Mouse (Mus musculus): ENCODE data around the gene Chchd1. TPM values are rescaled to one million over a fixed set of nuclear protein-coding genes. Genes with fewer than 3 reads are reported as not detected.

Gene Chchd1
- 159 and 218 TPM in 2 replicates for polyA plus RNA-seq (2015; fragmentation: Nextera tagmentation; extraction: Ambion mirVana)

GRCm38 (mm10) chr14:20702741-20703381 is at the start of gene Chchd1:
Gene Chchd1, plus strand, starts transcription at chr14:20703006.
- H3K27me3 ChIP-seq, result no peaks in the 10 kb centered on the region

DNA sequence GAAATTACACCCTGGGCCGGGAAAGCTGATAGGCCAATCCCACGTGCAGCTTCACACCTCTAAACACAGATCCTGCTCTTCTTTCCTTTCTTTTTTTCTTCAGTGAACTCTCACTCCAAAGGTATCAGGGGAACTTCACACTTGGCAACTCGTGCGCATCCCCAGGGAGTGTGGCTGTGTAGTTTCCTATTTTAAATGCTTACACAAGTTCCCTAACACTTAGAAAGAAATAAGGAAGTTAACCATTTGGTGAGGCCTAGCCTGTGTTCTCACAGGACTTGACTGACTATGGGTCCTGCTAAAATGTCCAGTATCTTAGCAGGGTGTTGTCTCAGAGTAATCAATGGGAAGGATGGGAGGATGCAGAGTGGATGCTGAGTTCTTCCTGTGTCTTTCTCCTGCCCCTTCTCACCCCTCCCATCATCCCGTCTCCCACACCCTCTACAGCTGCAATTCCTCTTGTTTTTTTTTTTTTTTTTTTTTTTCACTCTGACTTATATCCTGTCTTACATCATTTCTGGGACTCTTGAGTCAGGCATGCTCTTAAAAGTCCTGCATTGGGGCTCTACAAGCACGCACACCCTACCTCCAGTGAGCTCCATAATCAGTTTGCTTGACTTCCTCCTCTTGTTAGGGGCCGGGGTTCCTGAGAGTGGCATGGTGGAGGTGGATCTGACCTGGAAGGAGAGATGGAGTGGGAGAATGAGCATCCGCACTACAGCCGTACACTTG is 48.0 kb upstream of the Chchd1 start:
- no peak overlapping the region for H3K9ac ChIP-seq
- no peak overlapping the region for H3K4me2 ChIP-seq
- WGBS, result 58% methylated on average over 9 of the region's 9 CpGs
- ATAC-seq (replicated peaks; ENCODE audit: insufficient number of reproducible peaks, insufficient read depth, low FRiP score, low read depth), result no peak
- H3K27me3 ChIP-seq, result no peaks in the 10 kb centered on the region
- no peaks in the 10 kb centered on the region for H3K9me3 ChIP-seq (replicated peaks)
- peaks cover 25% of the 10 kb centered on the region for H3K4me1 ChIP-seq (replicated peaks)
- H3K4me3 ChIP-seq, result no peak overlapping the region
- H3K36me3 ChIP-seq, result no peaks in the 10 kb centered on the region
- peak overlapping the region; percentile 61; the same call in 1 of the 2 replicates for H3K27ac ChIP-seq

More at GRCm38 (mm10) chr14:20702741-20703381, at the start of gene Chchd1:
- under 1% methylated on average over 61 of the region's 61 CpGs for WGBS
- Histone ChIP-seq H3K27ac (peak within 1 kb of the TSS; percentile 90), H3K4me2 (peak within 1 kb of the TSS; percentile 70), H3K4me3 (peak within 1 kb of the TSS; percentile 65), H3K4me1 (replicated peaks) (peaks cover 42% of the 10 kb centered on the region), H3K36me3 (peaks cover 13% of the 10 kb centered on the region; the same call in 1 of the 2 replicates), H3K9ac (peak within 1 kb of the TSS; percentile 71), H3K9me3 (replicated peaks) (no peaks in the 10 kb centered on the region)
- peak; percentile 76 for ATAC-seq (replicated peaks; ENCODE audit: insufficient number of reproducible peaks, insufficient read depth, low FRiP score, low read depth)

- Histone ChIP-seq H3K9ac (no peak overlapping the region), H3K4me3 (peak overlapping the region; percentile 22), H3K36me3 (no peaks in the 10 kb centered on the region), H3K4me2 (peak overlapping the region; percentile 55), H3K4me1 (replicated peaks) (peaks cover 33% of the 10 kb centered on the region), H3K9me3 (replicated peaks) (no peaks in the 10 kb centered on the region), H3K27me3 (no peaks in the 10 kb centered on the region), H3K27ac (peak overlapping the region; percentile 61)
- ATAC-seq (replicated peaks; ENCODE audit: insufficient number of reproducible peaks, insufficient read depth, low FRiP score, low read depth), result no peak
- 50% methylated on average over 9 of the region's 9 CpGs for WGBS
Observed at GRCm38 (mm10) chr14:20655731-20656130, 47.1 kb upstream of the Chchd1 start.

DNA sequence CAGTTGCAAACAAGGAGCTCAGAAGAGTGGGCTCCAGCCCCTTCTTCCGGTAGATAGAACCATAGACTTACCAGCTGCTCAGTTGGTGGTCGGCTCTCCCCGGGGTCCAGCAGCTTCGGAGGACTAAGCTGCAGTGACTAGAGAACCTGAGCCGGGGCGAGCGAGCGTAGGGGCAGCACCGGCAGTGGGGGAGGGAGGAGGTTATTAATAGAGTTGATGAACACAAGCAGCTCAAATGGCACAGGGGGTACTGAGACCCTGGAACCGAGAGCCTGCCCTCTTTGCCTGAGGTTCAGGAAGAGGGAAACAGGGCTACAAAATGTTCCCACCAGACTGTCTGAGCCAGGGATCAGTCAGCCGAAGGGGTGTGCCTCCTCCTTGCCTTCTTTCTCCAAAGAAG is 46.4 kb upstream of the Chchd1 start, which contains the start of gene Myoz1:
TSS of gene Myoz1 (minus strand) at position 180 of the 400 bp plus-strand sequence.
- Histone ChIP-seq H3K9me3 (replicated peaks) (no peaks in the 10 kb centered on the region), H3K27ac (peak within 1 kb of the TSS; percentile 61), H3K4me2 (peak within 1 kb of the TSS; percentile 55), H3K9ac (peak within 1 kb of the TSS; percentile 18; the same call in 1 of the 2 replicates), H3K27me3 (no peaks in the 10 kb centered on the region), H3K36me3 (no peaks in the 10 kb centered on the region), H3K4me1 (replicated peaks) (peaks cover 37% of the 10 kb centered on the region), H3K4me3 (peak within 1 kb of the TSS; percentile 22)
- ATAC-seq (replicated peaks; ENCODE audit: insufficient number of reproducible peaks, insufficient read depth, low FRiP score, low read depth), result no peak
- 18% methylated on average over 11 of the region's 11 CpGs for WGBS

DNA sequence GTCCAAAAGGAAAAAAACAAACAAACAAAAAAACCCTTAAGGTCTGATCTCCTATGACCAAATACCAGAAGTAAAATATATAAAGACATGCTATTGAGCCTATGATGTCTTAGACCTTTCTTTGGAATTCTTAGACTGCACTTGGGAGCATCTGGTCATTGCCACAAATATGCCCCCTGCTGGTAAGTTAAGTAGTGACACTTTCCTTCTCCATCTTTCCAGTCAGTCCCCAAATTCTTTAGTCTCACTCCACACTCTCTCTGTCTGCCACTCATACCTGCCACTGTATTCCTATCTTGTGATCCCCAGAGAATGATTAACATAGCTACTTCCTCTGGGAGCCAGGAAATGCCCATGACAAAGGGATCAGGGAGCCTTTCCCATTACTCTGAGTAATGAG is 44.5 kb upstream of the Chchd1 start:
- Histone ChIP-seq H3K9ac (no peak overlapping the region), H3K4me2 (no peak overlapping the region), H3K4me1 (replicated peaks) (peaks cover 44% of the 10 kb centered on the region), H3K9me3 (replicated peaks) (no peaks in the 10 kb centered on the region), H3K27ac (no peak overlapping the region), H3K4me3 (no peak overlapping the region), H3K36me3 (no peaks in the 10 kb centered on the region), H3K27me3 (no peaks in the 10 kb centered on the region)
- ATAC-seq (replicated peaks; ENCODE audit: insufficient number of reproducible peaks, insufficient read depth, low FRiP score, low read depth), result no peak

- H3K9ac ChIP-seq, result 0 out of 2 replicates have a peak overlapping the region, but pooled peaks have one; percentile 83
- WGBS, result 76% methylated on average over 6 of the region's 6 CpGs
- no peaks in the 10 kb centered on the region for H3K36me3 ChIP-seq
- no peak for ATAC-seq (replicated peaks; ENCODE audit: insufficient number of reproducible peaks, insufficient read depth, low FRiP score, low read depth)
- no peaks in the 10 kb centered on the region for H3K27me3 ChIP-seq
- H3K4me1 ChIP-seq (replicated peaks), result peaks cover 44% of the 10 kb centered on the region
- H3K9me3 ChIP-seq (replicated peaks), result no peaks in the 10 kb centered on the region
- H3K4me3 ChIP-seq, result no peak overlapping the region
- no peak overlapping the region for H3K4me2 ChIP-seq
- peak overlapping the region; percentile 94 for H3K27ac ChIP-seq
Observed at GRCm38 (mm10) chr14:20658902-20659301, 43.9 kb upstream of the Chchd1 start.

GRCm38 (mm10) chr14:20659687-20660086 is 43.1 kb upstream of the Chchd1 start:
- peak overlapping the region; percentile 96 for H3K4me2 ChIP-seq
- peaks cover 44% of the 10 kb centered on the region for H3K4me1 ChIP-seq (replicated peaks)
- H3K27ac ChIP-seq, result peak overlapping the region; percentile 94
- no peaks in the 10 kb centered on the region for H3K36me3 ChIP-seq
- ATAC-seq (replicated peaks; ENCODE audit: insufficient number of reproducible peaks, insufficient read depth, low FRiP score, low read depth), result no peak
- no peaks in the 10 kb centered on the region for H3K9me3 ChIP-seq (replicated peaks)
- peak overlapping the region; percentile 83; the same call in 1 of the 2 replicates for H3K9ac ChIP-seq
- H3K27me3 ChIP-seq, result no peaks in the 10 kb centered on the region
- WGBS, result 94% methylated on average over 7 of the region's 7 CpGs
- H3K4me3 ChIP-seq, result no peak overlapping the region

GRCm38 (mm10) chr14:20660827-20661660 is 41.8 kb upstream of the Chchd1 start:
- H3K4me1 ChIP-seq (replicated peaks), result peaks cover 41% of the 10 kb centered on the region
- H3K4me3 ChIP-seq, result peak overlapping the region; percentile 71
- H3K9ac ChIP-seq, result peak overlapping the region; percentile 83
- H3K9me3 ChIP-seq (replicated peaks), result no peaks in the 10 kb centered on the region
- H3K4me2 ChIP-seq, result peak overlapping the region; percentile 96
- WGBS, result 2% methylated on average over 52 of the region's 52 CpGs
- ATAC-seq (replicated peaks; ENCODE audit: insufficient number of reproducible peaks, insufficient read depth, low FRiP score, low read depth), result peak; percentile 50
- H3K27ac ChIP-seq, result peak overlapping the region; percentile 94
- H3K27me3 ChIP-seq, result no peaks in the 10 kb centered on the region
- no peaks in the 10 kb centered on the region for H3K36me3 ChIP-seq

DNA sequence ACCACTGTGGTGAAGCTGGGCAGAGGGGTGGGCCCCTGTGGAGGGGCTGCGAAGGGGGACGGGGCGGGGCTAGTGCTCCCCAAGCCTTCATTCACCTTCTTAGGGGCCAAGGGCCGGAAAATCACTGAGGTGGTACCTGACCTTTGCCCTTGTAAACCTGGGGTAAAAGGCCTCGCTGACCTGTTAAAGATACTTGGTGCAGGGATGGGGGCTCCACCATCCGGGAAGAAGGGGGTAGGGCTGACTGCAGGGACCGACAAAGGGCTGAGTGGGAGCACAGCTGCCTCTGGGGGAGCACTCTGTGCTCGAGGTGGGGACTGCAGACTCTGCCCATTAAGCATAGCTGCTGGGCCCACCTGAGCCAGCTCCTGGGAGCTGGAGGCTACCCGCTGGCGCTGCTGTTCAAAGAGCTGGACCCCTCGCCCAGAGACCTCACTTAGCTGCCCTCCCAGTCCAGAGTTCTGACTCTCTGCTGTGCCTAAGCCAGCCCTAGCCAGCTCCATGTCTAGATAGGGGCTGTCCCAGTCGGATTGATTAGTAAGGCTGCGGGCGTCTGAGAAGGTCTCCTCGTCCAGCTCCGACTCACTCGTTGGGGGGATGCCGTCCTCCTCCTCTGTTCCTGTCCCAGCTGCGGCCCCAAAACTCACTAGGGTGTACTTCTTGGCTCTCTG is 41.0 kb upstream of the Chchd1 start:
- peak overlapping the region; percentile 96 for H3K4me2 ChIP-seq
- ATAC-seq (replicated peaks; ENCODE audit: insufficient number of reproducible peaks, insufficient read depth, low FRiP score, low read depth), result no peak
- 7% methylated on average over 18 of the region's 19 CpGs for WGBS
- H3K36me3 ChIP-seq, result no peaks in the 10 kb centered on the region
- H3K27ac ChIP-seq, result peak overlapping the region; percentile 94
- H3K9ac ChIP-seq, result peak overlapping the region; percentile 83
- H3K9me3 ChIP-seq (replicated peaks), result no peaks in the 10 kb centered on the region
- H3K4me3 ChIP-seq, result peak overlapping the region; percentile 71
- peaks cover 42% of the 10 kb centered on the region for H3K4me1 ChIP-seq (replicated peaks)
- H3K27me3 ChIP-seq, result no peaks in the 10 kb centered on the region

GRCm38 (mm10) chr14:20662740-20663139 is 40.1 kb upstream of the Chchd1 start:
- no peaks in the 10 kb centered on the region for H3K27me3 ChIP-seq
- H3K36me3 ChIP-seq, result no peaks in the 10 kb centered on the region
- peak overlapping the region; percentile 71 for H3K4me3 ChIP-seq
- peak overlapping the region; percentile 94 for H3K27ac ChIP-seq
- peak overlapping the region; percentile 96 for H3K4me2 ChIP-seq
- H3K9me3 ChIP-seq (replicated peaks), result no peaks in the 10 kb centered on the region
- peaks cover 40% of the 10 kb centered on the region for H3K4me1 ChIP-seq (replicated peaks)
- ATAC-seq (replicated peaks; ENCODE audit: insufficient number of reproducible peaks, insufficient read depth, low FRiP score, low read depth), result no peak
- 48% methylated on average over 3 of the region's 3 CpGs for WGBS
- H3K9ac ChIP-seq, result peak overlapping the region; percentile 83
